Mouse (Mus musculus) lung, postnatal 0 days (tissue): ENCODE results near the gene Syde2.

Experiments used
- CTCF ChIP-seq: IDR thresholded peaks from 2 replicates; pipeline ENCODE4 v1.5.1; 2016; ENCODE audit warnings: antibody characterized with exemption, mild to moderate bottlenecking
- EP300 ChIP-seq: IDR thresholded peaks from 2 replicates; pipeline ENCODE4 v1.6.1; 2016; ENCODE audit warnings: antibody characterized with exemption, mild to moderate bottlenecking, control low read depth

DNA sequence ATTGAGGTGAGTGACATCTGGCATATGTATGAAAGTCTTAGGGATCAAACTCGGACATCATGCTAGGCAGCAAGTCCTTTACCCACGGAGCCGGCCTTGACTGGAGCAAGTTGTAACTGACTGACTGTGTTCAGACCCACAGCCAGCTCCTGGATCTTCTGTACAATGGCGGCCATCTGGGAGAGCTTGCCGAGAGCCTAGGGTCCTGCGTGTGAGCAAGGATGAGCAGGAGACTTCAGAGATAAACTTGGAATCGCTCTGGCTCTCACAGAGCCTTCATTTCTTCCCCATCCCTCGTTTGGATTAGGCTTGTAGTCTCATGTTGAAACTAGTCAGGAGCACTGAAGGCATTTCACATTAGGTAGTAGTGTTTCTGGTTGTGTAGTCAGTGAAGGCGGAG is 34.6 kb downstream of the Syde2 start:
- no peak for TF ChIP-seq CTCF
- TF ChIP-seq EP300, result no peak
